Mouse (Mus musculus): ENCODE measurements around the gene Lta. TPM values are rescaled to one million over a fixed set of nuclear protein-coding genes. Genes with fewer than 3 reads are reported as not detected.

Gene Lta
- 0.11 and 0.21 TPM in 2 replicates for polyA plus RNA-seq (2015; fragmentation: Nextera tagmentation; extraction: Ambion mirVana)

DNA sequence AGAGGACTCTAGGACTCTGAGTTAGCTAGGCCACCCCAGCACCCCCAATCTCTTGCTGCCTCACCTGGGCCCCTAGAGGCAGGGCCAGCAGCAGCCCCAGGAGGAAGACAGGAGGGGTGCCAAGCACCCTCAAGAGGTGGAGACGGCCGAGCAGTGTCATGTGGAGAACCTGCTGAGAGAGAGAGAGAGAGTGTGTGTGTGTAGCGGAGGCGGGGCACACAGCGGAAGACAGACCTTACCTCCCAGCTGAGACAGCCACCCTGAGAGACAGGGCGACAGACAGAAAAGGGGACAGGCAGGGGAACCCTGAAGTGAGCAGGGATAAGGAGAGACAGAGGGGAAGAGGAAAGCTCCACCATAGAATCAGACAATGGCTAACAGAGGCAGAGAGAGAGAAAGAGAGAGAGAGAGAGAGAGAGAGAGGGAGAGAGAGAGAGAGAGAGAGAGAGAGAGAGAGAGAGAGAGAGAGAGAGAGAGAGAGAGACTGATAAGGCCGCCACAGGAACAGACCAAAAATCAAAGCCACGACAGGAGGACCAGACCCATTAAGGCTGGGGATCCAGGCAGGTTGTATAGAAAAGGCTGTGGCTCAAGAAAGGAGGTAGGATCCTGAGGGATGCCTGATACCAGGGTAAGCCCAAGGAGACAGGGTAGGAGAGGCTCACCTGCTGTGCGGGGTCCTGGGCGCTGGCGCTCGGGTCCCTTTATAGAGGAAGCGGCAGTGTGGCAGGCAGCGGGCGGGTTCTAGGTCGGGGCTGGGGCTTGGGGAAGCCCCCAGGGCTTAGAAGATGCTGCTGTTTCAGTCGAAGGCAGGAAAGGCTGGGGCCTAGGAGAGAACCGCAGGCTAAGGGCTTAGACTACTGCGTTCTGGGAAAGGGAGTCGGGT, at the start of gene Lta:
Gene Lta (minus strand): TSS at position 858 of the 886 bp plus-strand sequence.
- H3K9ac ChIP-seq = no peak within 1 kb of the TSS
- no peak within 1 kb of the TSS for H3K27ac ChIP-seq
- H3K27me3 ChIP-seq = peaks cover 53% of the 10 kb centered on the region
- H3K9me3 ChIP-seq = no peaks in the 10 kb centered on the region
- no peaks in the 10 kb centered on the region for H3K36me3 ChIP-seq
- peaks cover 4% of the 10 kb centered on the region; the same call in 1 of the 2 replicates for H3K4me1 ChIP-seq
- H3K4me2 ChIP-seq = no peak within 1 kb of the TSS
- 22% methylated on average over 20 of the region's 20 CpGs for WGBS
- ATAC-seq (ENCODE audit: borderline replicate concordance, extremely low read depth, low FRiP score, low TSS enrichment) = no peak
- H3K4me3 ChIP-seq = no peak within 1 kb of the TSS

DNA sequence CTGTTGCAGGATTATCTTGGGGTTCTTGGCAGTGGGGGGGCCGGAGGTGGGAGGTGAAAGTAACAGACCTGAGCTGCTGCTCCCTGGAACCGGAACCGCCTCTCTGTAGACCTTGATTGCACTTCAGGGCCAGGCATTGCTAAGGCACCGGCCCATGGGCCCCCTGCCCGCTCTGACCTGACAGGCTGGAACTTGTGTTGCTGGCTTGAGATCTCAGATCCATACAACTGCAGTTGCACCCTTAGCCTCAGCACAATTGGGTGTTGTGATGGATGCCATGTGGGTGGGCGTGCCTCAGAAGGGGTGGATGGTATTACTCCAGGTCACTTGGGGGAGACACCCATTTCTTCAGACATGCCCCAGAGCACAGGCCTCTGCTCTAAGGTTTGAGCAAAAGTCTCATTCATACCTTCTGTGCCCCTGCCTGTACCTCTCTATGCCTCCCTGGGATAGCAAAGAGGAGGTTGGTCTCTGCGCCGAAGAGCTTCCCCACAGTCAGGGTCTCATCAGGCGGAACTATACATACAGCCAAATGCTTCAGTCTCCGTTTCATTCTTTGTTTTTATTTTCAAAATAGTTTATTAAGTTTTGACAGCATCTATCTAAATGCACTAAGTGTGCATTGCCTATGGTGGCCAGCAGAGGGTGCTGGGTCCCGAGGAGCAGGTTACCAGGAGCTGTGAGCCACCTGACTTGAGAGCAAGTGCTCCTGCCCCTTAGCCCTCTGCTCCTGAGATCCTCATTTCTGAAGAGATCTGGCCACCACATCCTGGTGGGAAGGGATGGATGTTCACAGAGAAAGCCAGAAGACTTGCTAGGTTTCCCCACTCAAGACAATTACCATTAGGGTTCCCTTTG, 49.3 kb upstream of the Lta start:
- WGBS = 58% methylated on average over 11 of the region's 11 CpGs
- 0 out of 2 replicates have a peak, but pooled peaks have one; percentile 6 for ATAC-seq (ENCODE audit: borderline replicate concordance, extremely low read depth, low FRiP score, low TSS enrichment)

DNA sequence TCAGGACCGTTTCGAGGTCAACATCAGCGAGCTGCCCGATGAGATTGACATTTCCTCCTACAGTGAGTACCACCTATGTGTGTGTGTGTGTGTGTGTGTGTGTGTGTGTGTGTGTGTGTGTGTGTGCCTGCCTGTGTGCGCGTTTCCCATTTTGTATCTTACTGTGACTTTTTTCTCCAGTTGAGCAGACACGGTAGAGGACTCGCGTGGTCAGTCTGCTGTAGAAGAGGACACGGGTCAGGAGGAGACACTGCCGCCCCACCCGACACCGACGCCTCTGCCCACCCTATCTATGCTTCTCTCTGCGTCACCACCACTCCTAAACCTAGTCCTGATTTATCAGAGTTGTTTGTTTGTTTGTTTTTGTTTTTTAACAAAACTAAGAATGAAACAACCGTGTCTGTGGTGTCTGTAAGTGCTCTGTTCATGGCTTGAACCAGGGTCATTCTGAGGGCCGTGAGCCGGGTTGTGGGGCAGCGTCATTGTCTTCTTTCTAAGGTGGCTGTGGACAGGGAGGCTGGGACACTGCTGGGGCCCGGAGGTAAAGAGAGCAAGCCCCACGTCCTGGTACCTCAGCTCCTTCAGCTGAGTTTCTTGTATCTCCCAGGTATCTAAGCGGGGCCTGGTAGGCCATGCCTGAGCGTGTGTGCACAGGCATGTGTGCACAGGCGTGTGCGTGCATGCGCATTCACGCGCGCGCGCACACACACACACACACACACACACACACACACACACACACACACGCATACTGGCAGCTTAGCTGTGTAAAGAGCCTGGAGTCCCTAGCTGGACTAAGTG, 48.3 kb upstream of the Lta start:
- Histone ChIP-seq H3K9me3 (no peaks in the 10 kb centered on the region), H3K4me1 (no peaks in the 10 kb centered on the region), H3K27ac (no peak overlapping the region), H3K4me2 (no peak overlapping the region), H3K27me3 (no peaks in the 10 kb centered on the region), H3K36me3 (peaks cover 52% of the 10 kb centered on the region), H3K4me3 (no peak overlapping the region), H3K9ac (no peak overlapping the region)
- no peak for ATAC-seq (ENCODE audit: borderline replicate concordance, extremely low read depth, low FRiP score, low TSS enrichment)
- WGBS = 80% methylated on average over 32 of the region's 32 CpGs

More for the DNA sequence above, 49.3 kb upstream of the Lta start:
- Histone ChIP-seq H3K4me2 (no peak overlapping the region), H3K4me3 (no peak overlapping the region), H3K27me3 (no peaks in the 10 kb centered on the region), H3K27ac (no peak overlapping the region), H3K36me3 (peaks cover 43% of the 10 kb centered on the region), H3K9me3 (no peaks in the 10 kb centered on the region), H3K4me1 (no peaks in the 10 kb centered on the region), H3K9ac (no peak overlapping the region)

DNA sequence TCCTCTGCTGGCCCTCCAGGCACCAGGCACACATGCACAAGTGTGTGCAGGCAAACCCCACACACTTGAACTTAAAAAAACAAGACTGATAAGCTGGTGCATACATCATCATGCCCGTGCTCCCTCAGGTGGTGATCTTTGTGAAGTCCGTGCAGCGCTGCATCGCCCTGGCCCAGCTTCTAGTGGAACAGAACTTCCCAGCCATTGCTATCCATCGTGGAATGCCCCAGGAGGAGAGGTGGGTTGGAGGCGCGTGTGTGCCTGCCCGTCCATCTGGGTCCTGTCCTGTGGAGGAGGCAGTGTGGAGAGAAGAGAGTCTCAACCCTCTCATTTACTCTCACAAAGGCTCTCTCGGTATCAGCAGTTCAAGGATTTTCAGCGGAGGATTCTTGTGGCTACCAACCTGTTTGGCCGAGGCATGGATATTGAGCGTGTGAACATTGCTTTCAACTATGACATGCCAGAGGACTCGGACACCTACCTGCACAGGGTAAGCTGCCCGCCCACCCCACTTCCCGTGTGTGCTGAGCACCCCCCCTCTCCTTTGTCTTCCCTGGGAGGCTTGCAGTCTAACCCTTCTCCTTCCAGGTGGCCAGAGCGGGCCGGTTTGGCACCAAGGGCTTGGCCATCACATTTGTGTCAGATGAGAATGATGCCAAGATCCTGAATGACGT, 47.6 kb upstream of the Lta start:
- peaks cover 60% of the 10 kb centered on the region for H3K36me3 ChIP-seq
- H3K4me3 ChIP-seq = no peak overlapping the region
- no peaks in the 10 kb centered on the region for H3K4me1 ChIP-seq
- 70% methylated on average over 18 of the region's 18 CpGs for WGBS
- H3K9me3 ChIP-seq = no peaks in the 10 kb centered on the region
- H3K27ac ChIP-seq = no peak overlapping the region
- H3K27me3 ChIP-seq = no peaks in the 10 kb centered on the region
- ATAC-seq (ENCODE audit: borderline replicate concordance, extremely low read depth, low FRiP score, low TSS enrichment) = no peak
- no peak overlapping the region for H3K9ac ChIP-seq
- H3K4me2 ChIP-seq = no peak overlapping the region

DNA sequence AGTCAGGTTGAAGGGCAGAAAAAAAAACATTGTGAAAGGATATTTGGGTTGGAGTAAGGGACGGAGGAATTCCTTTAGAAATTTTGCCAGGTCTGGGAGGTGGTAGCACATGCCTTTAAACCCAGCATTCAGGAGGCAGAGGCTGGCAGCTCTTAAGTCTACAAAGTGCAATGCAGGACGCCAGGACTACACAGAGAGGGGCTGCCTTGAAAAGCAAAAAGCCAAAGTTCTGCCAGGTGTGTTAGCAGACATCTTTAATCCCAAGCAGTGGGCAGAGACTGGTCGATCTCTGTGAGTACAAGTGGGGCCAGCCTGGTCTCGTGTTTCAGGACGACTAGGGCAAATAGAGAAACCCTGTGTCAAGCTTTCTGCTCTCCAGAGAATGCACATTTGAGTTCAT, 46.8 kb upstream of the Lta start:
- Histone ChIP-seq H3K4me3 (no peak overlapping the region), H3K9ac (no peak overlapping the region), H3K36me3 (peaks cover 68% of the 10 kb centered on the region), H3K27me3 (no peaks in the 10 kb centered on the region), H3K4me1 (no peaks in the 10 kb centered on the region), H3K27ac (no peak overlapping the region), H3K9me3 (no peaks in the 10 kb centered on the region), H3K4me2 (no peak overlapping the region)
- ATAC-seq (ENCODE audit: borderline replicate concordance, extremely low read depth, low FRiP score, low TSS enrichment) = no peak
- WGBS = 78% methylated on average over 5 of the region's 5 CpGs

DNA sequence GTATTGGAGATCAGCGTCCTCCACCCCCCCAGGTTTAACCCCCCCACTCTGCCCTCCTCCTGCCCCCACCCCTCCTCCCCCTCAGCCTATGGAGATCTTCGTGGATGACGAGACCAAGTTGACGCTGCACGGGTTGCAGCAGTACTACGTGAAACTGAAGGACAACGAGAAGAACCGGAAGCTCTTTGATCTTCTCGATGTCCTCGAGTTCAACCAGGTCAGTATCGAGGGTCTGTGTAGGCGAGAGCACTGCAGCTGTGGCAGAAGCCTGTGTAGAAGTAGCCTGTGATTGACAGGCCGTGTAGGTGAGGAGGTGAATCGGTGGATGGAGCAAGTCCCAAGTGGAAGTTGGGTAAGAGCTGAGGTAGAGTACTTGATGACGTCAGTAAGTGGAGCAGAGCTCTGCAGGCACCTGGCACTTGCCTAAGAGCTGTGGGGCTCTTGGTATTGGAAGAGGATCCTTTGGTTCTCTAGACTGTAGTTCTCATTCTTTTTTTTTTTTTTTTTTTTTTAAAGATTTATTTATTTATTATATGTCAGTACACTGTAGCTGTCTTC, 46.1 kb upstream of the Lta start:
- WGBS = 47% methylated on average over 15 of the region's 15 CpGs
- H3K27ac ChIP-seq = no peak overlapping the region
- 0 out of 2 replicates have a peak, but pooled peaks cover 7% of the 10 kb centered on the region for H3K4me1 ChIP-seq
- no peak overlapping the region for H3K9ac ChIP-seq
- H3K36me3 ChIP-seq = peaks cover 75% of the 10 kb centered on the region
- H3K4me3 ChIP-seq = no peak overlapping the region
- no peaks in the 10 kb centered on the region for H3K9me3 ChIP-seq
- H3K4me2 ChIP-seq = no peak overlapping the region
- no peaks in the 10 kb centered on the region for H3K27me3 ChIP-seq
- ATAC-seq (ENCODE audit: borderline replicate concordance, extremely low read depth, low FRiP score, low TSS enrichment) = 0 out of 2 replicates have a peak, but pooled peaks have one; percentile 10

DNA sequence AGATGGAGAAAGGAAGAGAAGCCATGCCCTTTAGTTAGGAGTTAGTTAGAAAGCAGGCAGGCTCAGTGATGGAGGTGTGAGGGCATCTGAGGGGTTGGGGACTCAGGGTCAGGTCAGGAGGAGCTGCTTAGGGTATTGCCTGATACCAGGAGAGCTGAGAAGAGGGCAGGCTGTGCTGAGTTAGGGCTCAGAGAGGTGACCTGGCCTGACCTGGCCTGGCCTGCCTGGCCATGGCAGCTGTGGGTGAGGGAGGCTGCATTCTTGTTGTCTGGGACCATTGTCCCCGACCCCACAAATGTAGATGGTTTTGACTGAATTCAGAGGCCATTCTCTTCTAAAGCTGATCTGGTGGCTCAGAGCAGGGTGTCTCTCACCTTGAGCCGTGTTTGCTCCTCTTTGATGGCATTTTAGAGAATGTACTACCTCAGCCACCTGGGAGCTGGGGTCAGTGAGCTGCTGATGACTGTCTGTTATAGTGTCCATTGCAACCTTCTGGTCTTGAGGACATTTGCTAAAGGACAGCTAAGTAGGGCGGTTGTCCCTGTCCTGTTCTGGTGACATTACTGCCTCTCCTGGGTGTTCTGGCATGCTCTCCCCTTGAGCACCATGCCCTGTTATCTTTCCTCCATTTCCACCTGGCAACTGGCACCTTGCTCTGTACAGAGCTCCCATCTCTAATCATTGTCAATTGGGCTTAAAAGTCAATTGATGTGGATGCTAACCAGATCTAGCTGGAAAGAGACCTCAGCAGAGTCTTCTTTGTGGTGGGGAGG, 45.4 kb upstream of the Lta start:
- no peaks in the 10 kb centered on the region for H3K27me3 ChIP-seq
- no peak overlapping the region for H3K4me2 ChIP-seq
- no peak overlapping the region for H3K27ac ChIP-seq
- no peaks in the 10 kb centered on the region for H3K9me3 ChIP-seq
- WGBS = 84% methylated on average over 3 of the region's 3 CpGs
- ATAC-seq (ENCODE audit: borderline replicate concordance, extremely low read depth, low FRiP score, low TSS enrichment) = no peak
- no peak overlapping the region for H3K4me3 ChIP-seq
- H3K36me3 ChIP-seq = peaks cover 82% of the 10 kb centered on the region
- H3K9ac ChIP-seq = no peak overlapping the region
- H3K4me1 ChIP-seq = peaks cover 13% of the 10 kb centered on the region

DNA sequence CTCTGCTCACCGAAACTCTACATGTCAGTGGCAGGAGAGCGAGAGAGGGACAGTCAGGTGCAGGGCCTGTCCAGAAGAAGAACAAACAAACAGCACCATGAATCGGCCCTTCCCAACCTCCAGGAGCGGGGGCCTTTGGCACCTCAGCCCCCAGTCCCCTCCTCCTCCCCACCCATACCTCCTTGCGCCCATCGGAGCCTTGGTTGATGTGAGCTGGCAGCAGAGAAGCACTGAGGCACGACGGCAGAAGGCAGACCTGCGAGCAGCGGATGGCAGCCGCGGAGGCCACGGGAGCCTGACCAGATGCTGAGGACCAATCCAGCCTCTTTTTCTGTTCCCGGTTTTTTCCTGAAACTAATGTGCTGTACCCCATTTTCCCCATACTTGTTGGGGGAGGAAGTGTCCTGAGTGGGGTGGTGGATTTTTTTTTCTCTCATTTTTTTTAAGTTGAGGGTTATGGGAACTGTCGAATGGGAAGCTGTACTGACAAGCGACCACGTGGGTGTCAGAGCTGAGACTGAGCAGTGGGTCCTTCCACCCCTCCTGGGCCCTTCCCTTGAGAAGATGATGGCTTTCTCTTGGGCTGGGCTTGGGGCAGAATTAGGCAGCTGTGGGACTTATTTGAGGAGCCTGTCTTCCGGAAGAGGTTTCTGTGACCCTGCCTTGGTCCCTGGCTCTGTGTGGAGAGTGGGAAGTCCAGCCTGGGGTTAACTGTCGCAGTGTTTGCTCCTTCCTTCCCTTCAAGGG, 44.5 kb upstream of the Lta start:
- H3K4me1 ChIP-seq = peaks cover 21% of the 10 kb centered on the region
- H3K9ac ChIP-seq = no peak overlapping the region
- H3K27me3 ChIP-seq = no peaks in the 10 kb centered on the region
- 87% methylated on average over 19 of the region's 19 CpGs for WGBS
- no peak overlapping the region for H3K4me3 ChIP-seq
- H3K27ac ChIP-seq = no peak overlapping the region
- no peak overlapping the region for H3K4me2 ChIP-seq
- no peaks in the 10 kb centered on the region for H3K9me3 ChIP-seq
- H3K36me3 ChIP-seq = peaks cover 91% of the 10 kb centered on the region
- no peak for ATAC-seq (ENCODE audit: borderline replicate concordance, extremely low read depth, low FRiP score, low TSS enrichment)

DNA sequence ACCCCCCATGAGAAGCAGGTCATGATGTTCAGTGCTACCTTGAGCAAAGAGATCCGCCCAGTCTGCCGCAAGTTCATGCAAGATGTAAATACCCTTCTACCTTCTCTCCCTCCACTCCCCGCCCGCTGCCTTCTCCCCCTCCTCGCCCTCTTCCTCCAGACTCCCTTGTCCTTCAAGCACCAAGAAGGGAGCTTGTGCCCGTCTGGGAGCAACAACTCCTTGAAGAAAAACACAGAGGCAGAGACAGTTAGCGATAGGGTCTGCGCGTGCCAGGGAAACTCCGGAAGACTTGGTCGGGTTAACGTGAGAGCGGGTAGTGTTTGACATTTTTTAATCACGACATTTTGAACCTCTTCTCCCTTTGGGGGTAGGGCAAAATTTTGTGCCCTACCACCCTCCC, 43.8 kb upstream of the Lta start:
- H3K9ac ChIP-seq = no peak overlapping the region
- H3K4me1 ChIP-seq = peaks cover 27% of the 10 kb centered on the region
- no peak overlapping the region for H3K27ac ChIP-seq
- H3K9me3 ChIP-seq = no peaks in the 10 kb centered on the region
- no peak overlapping the region for H3K4me2 ChIP-seq
- peaks cover 97% of the 10 kb centered on the region for H3K36me3 ChIP-seq
- no peaks in the 10 kb centered on the region for H3K27me3 ChIP-seq
- no peak overlapping the region for H3K4me3 ChIP-seq
- 79% methylated on average over 14 of the region's 14 CpGs for WGBS
- ATAC-seq (ENCODE audit: borderline replicate concordance, extremely low read depth, low FRiP score, low TSS enrichment) = no peak

DNA sequence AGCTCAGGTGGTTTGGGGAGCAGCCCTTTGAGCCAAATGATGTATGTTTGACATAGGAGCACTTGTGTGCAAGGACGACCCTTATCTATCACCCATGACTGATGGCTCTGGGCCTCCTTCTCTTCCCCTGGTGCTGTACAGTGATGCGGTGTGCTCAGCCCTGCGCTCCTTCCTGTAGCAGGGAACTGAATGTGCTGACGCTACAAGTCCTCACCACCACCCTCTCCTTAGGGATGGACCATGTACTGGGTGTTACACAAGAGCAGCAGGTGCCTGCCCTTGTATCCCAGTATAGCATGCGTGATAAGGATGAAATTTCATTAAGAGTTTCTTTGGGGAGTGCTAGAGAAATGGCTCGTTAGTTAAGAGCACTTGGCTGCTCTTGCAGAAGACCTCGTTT, 42.0 kb upstream of the Lta start:
- no peak overlapping the region for H3K27ac ChIP-seq
- ATAC-seq (ENCODE audit: borderline replicate concordance, extremely low read depth, low FRiP score, low TSS enrichment) = no peak
- H3K36me3 ChIP-seq = peaks cover 89% of the 10 kb centered on the region
- H3K4me2 ChIP-seq = no peak overlapping the region
- H3K9me3 ChIP-seq = no peaks in the 10 kb centered on the region
- H3K4me1 ChIP-seq = peaks cover 37% of the 10 kb centered on the region
- WGBS = 73% methylated on average over 7 of the region's 7 CpGs
- H3K9ac ChIP-seq = no peak overlapping the region
- H3K4me3 ChIP-seq = no peak overlapping the region
- H3K27me3 ChIP-seq = no peaks in the 10 kb centered on the region
